Mouse (Mus musculus): ENCODE data around the gene Tbxa2r.

Gene Tbxa2r

DNA sequence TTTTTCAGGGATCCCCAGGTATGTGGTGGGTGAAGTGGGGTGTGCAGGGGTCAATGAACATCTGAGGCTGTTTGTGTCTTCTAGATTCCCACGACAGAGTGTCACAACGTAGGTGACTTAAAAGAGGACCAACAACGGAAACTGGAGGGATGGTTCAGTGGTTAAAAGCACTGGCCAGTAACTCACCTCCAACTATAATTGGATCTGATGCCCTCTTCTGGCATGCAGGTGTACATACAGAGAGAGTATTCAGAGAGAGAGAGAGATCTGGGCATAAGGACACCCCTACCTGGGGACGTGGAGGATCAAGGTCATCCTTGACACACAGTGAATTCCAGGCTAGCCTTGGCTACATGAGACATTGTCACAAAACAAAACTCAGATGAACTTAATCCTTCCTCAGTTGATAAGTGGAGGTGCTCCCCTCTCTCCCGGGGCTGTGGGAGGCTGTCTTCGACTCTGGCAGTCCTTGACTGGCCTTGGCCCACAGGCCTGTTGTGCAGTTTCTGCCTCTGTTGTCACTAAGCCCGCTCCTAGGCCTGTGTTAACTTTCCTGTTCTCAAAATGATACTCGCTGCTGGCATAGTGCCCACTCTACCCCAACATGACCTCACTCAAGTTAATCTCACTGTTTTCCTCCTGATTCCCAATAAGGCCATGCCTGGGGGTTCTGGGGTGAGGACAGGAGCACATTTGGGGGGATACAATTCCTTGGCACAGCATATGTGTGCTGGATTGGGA, 16.1 kb downstream of the Tbxa2r start:
- DNase-seq (ENCODE audit: low spot score in 2 of 2), result no peak

DNA sequence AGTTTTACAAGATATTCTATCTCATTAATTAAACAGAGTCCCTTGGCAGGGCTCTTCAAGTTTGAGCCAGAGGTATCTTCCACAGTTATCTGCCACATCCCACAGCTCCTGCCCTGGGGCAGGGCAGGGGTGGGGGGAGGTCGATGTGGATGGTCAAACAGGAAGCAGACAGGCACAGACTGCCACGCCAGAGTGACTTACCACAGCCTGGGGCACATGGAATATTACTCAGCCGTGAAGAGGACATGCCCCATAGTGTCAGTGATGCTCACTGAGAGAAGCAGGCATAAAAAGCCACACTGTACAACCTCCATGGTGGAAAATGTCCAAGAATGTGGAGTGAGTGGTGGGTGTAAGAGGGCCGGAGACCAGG, 16.6 kb downstream of the Tbxa2r start:
- DNase-seq (ENCODE audit: low spot score in 2 of 2), result no peak

DNA sequence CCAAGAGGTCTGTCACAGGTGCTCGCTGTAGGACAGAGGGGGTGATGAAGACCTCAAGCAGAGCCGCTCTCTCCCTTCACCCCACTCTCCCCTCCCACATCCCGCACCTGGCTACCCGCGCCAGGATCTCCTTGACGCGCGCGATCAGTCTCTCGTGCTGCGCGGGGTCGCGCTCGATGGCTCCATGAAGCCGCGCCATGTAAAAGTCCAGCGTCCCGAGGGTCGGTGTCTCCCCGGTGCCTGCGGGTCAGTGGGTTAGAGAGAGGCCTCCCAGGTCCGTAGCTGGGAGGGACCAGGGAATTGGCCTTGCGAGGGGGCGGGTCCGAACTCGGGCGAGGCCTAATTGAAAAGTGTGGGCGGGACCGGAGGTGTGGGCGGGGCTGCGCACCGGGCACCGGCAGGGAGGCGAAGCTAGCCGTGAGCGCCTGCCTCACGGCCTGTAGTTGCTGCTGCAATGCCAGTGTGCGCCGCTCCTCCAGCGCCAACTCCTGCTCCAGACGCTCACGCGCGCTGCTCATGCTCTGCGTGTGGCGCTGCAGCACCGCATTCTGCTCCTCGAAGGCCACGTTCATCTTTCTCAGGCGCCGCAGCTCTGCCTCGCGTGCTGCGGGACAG, 18.0 kb downstream of the Tbxa2r start:
- DNase-seq (ENCODE audit: low spot score in 2 of 2), result peak; percentile 56 to 61

DNA sequence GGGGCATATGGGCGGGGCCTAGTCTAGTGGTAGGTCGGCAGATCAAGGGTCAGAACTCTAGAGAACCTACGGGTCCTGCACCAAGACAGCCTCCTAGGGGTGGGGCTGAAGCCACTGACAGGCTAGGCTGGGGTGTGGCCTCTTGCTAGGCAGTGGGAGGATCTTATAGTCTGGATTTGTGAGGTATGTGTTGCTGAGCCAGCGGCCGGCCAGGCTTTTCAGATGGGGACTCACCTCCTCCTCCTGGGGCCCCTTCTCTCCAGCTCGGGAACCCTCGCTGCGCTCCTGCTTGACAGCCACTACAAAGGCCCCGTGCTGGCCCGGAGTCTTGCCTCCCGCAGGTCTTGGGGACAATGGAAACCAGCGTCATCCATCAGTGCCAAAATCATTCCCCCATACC, 20.6 kb downstream of the Tbxa2r start:
- no peak for DNase-seq (ENCODE audit: low spot score in 2 of 2)

DNA sequence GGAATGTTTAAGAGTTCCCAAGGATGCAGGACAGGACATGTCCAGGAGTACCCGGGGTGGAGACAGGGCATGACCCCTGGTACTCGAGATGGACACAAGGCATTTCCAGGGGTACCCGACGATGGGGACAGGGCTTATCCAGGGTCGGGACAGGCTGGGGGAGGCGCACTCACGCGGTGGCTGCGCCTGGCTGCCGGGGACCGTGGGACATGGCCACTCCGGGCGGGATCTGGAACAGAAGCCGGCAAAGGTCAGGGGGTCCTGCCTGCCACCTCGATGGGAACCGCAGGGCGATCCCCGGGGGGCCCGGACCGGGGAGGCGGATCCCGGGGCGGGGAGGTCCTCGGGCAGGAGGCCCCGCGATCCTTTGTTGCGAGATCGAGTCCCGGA, 21.4 kb downstream of the Tbxa2r start:
- no peak for DNase-seq (ENCODE audit: low spot score in 2 of 2)

DNA sequence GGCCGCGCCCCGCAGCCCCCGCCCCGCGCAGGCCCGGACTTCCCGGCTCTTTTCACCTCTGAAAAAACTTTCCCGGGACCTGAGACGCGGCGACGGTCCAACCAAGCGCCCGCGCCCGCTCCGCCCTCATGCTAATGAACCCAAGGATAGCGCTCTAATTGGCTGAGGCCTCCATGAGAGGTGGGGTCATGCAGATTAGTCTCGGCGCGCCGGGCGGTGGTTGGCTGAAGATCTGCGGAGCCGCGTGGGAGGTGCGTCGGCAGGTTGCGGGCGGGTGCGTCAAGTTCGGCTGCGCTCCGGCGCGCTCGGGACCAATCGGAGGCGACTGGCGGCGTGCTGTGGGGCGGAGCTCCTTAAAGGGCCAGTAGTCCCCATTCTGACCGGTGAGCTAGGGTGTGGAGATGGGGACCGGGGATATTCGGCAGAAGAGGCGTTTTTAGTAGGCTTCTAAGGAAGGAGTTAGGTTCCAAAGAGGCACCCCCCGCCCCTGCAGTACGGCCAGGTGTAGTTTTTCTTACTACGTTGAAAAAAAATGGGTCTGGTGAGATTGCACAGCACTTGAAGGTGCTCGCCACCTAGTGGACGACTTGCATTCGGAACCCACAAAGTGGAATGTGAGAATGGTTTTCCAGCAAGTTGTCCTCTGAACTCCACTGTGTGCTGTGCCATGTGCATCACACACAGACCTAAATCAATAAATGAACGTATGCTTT, 22.0 kb downstream of the Tbxa2r start, which contains the start of gene Hmg20b:
Hmg20b (minus strand) TSS at position 130 of the 713 bp plus-strand sequence.
- DNase-seq (ENCODE audit: low spot score in 2 of 2), result peak; percentile 99 to 100

DNA sequence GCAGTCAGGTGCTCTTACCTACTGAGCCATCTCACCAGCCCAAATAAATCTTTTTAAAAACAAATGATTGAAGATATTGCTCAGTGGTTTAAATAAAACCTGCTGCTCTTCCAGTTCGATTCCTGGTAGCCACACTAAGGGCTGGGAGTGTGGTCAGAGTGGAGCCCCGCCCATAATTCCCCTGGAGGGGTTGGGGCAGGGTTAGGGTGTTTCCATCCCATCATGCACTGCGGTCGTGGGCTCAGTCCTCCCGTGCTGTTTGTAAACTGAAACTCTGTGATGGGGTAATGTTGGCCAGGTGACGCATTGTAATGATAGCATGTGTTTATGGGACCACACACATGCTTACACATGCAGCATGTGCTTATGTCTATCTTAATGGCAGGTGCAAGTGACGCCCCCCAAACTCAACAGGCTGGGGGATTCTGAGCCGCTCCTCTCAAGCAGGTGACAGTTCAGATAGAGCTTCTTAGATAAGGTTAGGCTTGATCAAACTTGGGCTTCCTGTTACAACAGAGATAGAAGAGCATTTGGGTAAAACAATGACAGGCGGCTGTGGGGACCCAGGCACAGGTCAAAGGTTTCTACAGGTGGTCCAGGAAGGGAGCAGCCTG, 23.3 kb downstream of the Tbxa2r start:
- DNase-seq (ENCODE audit: low spot score in 2 of 2), result no peak

DNA sequence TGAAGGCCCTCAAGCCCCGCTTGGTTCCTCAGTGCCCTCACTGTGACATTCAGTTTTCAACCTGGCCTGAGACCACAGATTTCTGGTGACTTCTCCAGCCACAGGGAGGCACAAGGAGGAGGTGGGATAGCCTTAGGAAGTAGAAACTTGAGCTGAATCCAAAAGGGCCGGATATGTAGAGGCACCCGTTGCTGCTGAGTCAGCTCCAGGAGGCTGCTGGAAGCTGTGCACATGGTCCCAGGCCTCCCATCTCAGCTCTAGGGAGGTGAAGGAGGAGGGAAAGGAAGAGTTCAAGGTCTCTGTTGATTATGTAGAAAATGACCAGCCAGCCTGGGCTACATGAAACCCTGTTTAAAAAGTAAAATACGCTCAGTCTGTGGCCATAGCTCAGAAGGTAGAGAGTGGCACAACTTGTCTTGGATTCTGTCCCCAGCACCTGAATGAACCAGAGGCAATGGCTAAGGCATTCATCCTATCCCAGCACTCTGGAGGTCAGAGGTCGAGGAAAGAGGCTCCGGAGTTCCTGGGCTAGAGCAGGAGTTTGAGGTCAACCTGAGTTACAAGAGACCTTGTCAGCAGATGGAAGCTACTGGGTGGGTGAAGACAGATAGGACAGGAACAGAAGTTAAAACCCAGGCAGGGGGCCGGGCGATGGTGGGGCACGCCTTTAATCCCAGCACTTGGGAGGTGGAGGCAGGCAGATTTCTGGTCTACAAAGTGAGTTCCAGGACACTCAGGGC, 26.4 kb downstream of the Tbxa2r start:
- no peak for DNase-seq (ENCODE audit: low spot score in 2 of 2)

DNA sequence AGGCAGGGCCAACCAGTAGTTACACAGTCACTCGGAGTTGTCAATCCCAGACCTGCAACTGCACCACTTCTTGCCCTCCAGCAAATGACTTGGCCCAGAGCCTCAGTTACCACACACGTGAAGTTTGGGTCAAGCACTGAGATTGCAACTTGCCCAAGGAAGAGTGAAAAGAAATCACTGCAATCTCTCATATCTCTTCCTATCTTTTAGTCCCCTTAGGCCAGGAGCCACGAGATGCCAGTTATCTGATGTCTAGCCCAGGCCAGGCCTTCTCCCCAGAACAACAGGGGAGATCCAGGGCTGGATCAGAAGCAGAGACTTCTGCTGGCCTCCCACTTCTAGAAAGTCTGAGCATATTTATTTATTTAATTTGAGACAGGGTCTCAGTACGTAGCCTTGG, 27.0 kb downstream of the Tbxa2r start:
- no peak for DNase-seq (ENCODE audit: low spot score in 2 of 2)

DNA sequence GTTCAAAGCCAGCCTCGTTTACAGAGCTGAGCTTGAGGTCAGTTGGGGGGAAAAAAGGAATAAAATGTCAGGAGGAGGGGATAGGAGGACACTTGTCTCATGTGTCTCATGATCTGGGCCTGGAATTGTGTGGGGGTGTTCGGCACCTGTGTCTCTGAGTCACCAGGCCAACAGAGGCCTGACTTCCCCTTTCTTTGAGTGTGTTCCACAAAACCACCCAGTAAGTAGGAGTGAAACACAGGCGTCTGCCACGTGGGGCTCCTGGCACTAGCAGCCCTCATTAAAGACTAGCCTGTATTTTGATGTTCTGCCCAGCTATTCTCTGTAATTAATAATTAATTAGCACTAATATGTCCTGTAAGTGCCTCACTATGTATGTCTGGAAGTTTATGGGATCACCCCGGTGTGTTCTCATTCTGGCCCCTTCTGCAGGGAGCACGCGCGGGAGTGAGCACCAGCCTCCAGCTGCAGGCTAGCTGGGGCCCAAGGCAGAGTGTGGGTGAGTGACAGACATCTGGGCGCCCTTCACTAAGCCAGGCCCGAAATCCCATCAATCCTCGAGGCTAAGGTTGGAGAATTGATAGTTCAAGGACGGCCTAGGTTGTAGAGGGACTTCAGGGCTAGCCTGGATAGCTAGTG, 27.9 kb downstream of the Tbxa2r start:
- no peak for DNase-seq (ENCODE audit: low spot score in 2 of 2)

DNA sequence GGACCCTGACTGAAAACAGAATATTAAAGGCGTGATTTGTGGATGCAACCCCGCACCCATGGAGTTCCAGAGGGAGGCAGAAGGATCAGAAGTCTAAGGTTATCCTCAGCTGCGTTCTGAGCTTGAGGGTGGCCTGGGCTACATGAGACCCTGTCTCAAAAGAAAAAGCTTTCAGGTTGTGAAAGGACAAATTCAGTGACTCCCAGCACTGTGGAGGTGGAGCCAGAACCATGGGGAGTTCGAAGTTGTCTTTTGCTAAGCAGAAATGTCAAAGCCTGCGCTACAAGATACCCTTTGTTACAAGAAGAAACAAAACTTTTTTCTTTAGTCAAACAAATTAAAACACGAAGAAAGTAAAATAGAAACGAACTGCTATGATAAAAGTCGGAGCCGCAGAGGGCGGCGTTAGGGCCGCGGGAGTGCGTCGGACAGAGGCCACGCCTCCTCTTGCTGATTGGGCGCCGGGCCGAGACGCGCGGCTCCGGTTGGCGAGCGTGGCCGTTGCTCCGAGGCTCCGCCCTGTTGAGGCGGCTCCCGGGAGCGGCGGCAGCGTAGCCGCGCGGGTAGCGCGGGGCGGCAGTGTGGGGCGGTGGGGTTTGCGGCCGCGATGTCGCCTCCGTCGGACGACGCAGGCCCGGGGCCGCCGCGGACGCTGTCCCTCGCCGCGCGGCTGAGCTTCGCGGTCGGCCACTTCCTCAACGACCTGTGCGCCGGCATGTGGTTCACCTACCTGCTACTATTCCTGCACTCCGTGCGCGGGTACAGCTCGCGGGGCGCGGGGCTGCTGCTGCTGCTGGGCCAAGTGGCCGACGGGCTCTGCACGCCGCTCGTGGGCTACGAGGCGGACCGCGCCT, 28.7 kb downstream of the Tbxa2r start, which contains the start of gene Mfsd12:
Mfsd12 (plus strand) TSS at position 501 of the 854 bp plus-strand sequence.
- DNase-seq (ENCODE audit: low spot score in 2 of 2), result peak; percentile 84

DNA sequence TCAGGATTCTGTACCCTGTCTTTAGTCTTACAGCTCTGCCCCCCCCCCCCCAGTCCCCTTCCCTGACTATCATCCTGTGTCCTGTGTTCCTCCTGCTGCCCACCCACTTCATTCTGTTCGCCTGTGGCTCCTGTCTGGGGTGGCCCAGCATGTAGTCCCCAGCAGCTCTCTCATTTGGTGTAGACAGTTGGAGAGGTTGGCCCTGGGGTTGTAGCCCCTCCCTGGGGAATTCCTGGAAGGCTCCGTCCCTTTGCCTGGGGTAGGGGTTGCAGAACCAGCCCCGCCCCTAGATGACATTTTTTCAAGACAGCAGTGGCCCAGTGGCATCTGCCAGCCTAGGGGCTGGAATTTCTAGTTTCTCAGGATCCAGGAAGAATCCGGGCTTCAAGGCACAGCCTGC, 29.7 kb downstream of the Tbxa2r start:
- DNase-seq (ENCODE audit: low spot score in 2 of 2), result no peak

DNA sequence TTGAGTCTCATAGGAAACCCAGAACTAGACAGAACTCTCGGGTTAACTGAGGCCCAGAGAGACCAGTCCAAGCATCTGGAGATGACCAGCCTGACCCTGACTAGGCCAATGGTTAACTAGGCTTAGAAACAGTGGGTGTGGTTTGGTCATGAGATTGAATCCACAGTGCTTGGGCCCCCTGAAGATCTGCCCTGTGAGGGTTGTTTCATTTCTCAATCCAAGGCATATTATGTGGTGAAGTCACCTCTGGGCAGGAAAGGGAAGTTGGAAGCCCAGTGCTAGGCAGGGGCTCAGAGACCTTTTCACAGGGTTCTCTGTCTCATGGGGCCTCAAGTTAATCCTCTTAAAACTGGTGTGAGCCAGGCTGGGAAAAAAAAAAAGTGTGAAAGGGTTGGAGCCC, 30.3 kb downstream of the Tbxa2r start:
- DNase-seq (ENCODE audit: low spot score in 2 of 2), result no peak

DNA sequence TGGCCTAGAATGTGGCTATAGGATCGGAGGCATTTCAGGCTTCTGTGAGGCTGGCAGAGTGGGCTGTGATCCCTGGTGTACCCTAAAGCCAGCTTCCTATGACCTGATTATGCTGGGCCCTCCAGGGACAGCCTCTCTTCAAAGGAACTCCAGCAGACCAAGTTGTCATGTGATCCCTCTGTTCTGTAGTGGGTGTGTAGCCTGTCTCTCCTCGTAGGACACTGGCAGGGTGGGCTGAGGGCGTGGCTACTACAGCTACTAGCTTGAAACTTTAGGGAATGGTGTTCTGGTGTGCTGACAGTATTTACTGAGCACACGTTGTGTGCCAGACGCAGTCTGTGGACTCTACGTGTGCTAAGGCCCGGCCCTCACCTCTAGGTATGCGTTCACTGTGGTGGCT, 32.2 kb downstream of the Tbxa2r start:
- DNase-seq (ENCODE audit: low spot score in 2 of 2), result no peak

DNA sequence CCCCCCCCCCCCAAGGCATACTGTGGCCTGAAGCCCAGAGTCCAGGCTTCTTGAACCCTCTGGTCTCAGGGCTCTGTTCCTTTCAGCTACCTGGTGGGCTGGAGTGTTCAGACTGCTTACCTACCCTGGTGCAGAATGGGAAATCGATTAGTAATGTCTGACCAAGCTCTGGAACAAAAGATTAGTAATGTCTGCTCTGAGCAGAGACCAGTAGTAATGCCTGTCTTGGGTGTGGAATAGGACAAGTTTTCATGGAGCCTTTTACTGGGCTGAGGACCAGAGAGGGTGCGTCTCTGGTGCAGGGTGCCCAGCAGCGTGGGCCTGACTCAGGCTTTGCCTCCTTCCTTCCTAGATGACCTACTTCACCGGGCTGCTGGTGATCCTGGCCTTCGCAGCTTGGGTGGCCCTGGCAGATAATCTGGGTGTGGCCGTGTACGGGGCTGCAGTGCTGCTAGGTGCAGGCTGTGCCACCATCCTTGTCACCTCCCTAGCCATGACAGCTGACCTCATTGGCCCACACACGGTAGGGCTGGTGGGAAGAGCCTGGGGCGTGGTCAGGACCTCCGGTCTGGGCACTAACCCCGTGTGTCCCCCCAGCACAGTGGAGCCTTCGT, 33.9 kb downstream of the Tbxa2r start:
- DNase-seq (ENCODE audit: low spot score in 2 of 2), result no peak

DNA sequence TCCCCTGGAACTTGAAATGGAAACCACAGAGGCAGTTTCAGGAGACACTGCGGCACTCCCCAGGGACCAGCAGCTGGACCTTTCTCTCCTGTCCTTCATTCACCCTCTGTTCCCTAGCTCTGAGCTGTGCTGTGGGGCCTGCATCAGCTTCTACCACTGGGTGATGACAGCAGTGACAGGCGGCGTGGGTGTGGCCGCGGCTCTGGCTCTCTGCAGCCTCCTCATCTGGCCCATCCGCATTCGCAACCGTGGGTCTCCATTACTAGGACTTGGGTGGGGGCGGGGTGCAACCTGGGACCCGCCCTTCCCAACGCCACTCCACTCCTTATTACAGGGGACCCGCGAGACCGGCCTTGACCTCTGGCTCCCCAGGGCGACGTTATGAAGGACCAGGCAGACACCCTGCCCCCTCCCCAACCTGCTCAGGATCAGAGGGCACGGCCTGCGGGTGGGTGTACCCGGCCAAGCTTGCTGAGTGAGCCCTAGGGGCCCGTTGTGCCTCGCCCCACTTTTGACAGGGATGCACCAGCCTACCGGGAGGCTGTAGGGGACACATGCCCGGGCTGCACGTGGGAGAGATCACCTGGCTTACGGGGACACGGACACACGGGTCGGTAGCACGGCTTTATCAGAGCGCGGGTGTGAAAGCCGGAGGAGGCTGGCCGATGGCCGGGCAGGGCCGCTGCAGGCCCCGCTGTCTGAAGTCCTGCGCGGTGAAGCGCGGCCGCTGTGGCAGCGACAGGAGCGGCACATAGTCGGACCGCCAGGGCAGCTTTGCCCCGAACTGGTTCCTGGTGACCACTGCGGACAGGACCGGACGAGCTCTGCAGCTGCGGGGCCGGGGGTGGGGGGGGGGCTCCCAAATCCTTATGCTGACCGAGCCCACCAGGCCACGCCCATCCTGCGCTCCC, 35.2 kb downstream of the Tbxa2r start:
- DNase-seq (ENCODE audit: low spot score in 2 of 2), result no peak

DNA sequence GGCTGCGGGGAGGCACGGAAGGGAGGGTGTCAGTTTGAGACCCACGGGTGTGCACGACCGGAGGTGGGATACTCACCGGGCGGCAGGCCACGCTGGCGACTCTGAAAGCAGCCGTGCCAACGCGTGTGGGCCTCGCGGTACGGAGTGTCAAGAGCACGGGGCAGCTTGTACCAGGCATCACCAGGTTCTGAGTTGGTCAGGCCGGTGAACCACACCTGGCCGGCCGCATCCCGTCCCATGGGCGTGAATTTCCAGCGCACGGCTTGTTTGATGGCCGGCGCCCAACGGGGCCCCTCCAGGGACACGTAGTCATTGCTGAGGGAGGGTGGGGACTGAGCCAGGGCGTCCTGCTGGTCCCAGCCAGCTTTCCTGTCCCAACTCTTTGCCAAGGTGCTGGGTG, 36.1 kb downstream of the Tbxa2r start:
- DNase-seq (ENCODE audit: low spot score in 2 of 2), result no peak

DNA sequence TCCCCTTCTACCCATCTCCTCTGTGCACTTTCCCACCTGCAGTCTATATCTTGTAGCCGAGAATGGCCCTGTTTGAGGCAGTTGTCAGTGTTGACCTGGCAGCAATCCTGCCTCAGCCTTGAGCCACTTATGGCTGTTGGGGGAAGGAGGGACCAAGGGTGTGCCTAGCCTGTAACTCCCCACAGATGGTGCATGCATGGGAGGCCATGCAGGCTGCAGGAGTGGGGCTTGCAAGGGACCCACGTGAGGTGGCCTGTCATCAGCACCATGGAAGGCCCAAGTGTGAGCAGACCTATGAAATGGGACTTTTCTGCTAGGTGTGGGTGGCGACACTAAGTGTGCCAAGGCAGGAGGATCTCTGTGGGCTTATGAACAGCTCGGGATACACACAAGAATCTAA, 36.5 kb downstream of the Tbxa2r start:
- peak in 1 of 2 experiments; percentile 58 for DNase-seq (ENCODE audit: low spot score in 2 of 2)

Measured in right cerebral cortex, postnatal 36 days (tissue).